Mouse (Mus musculus) midbrain, embryonic 13.5 days (tissue): ENCODE data around the gene Rps6kl1. TPM values are rescaled to one million over a fixed set of nuclear protein-coding genes. Genes with fewer than 3 reads are reported as not detected.

Source experiments
- ATAC-seq: fragments of 200-750 bp; cut with Nextera tagmentation; 2 replicates; pipeline ENCODE4 v1.8.0; 2017; ENCODE audit warnings: mild to moderate bottlenecking, moderate TSS enrichment, moderate library complexity
- H3K27ac ChIP-seq: fragments of 300-500 bp; sonication (generic); 2 replicates; pipeline ENCODE4 v1.5.1; 2015; ENCODE audit warnings: inconsistent platforms, mild to moderate bottlenecking, moderate library complexity
- H3K27me3 ChIP-seq: fragments of 300-500 bp; sonication (generic); 2 replicates; pipeline ENCODE4 v1.6.1; 2015; ENCODE audit warnings: mild to moderate bottlenecking, inconsistent platforms
- H3K36me3 ChIP-seq: fragments of 300-500 bp; sonication (generic); 2 replicates; pipeline ENCODE4 v1.6.1; 2015; ENCODE audit warnings: mild to moderate bottlenecking, inconsistent platforms
- H3K4me1 ChIP-seq: fragments of 300-500 bp; sonication (generic); replicated peaks from 2 replicates; pipeline ENCODE4 v1.6.1; 2015; ENCODE audit warnings: inconsistent platforms
- H3K4me2 ChIP-seq: fragments of 300-500 bp; sonication (generic); replicated peaks from 2 replicates; pipeline ENCODE4 v1.6.1; 2015; ENCODE audit warnings: moderate library complexity, mild to moderate bottlenecking, inconsistent platforms
- H3K4me3 ChIP-seq: fragments of 300-500 bp; sonication (generic); replicated peaks from 2 replicates; pipeline ENCODE4 v1.5.1; 2015; ENCODE audit warnings: mild to moderate bottlenecking, inconsistent platforms
- H3K9ac ChIP-seq: fragments of 300-500 bp; sonication (generic); replicated peaks from 2 replicates; pipeline ENCODE4 v1.6.1; 2015; ENCODE audit warnings: mild to moderate bottlenecking, inconsistent platforms
- H3K9me3 ChIP-seq: fragments of 300-500 bp; sonication (generic); 2 replicates; pipeline ENCODE4 v1.6.1; 2016; ENCODE audit warnings: mild to moderate bottlenecking, inconsistent platforms
- whole genome bisulfite sequencing: fragments of 180-500 bp; shearing (Covaris S2); methylation state at CpG from one replicate; pipeline ENCODE4 v1.1.7; 2015; 5-methylcytosine and 5-hydroxymethylcytosine counted together
- polyA plus RNA-seq: library from polyadenylated mRNA; unstranded; fragments of >200 nt; fragmentation: Nextera tagmentation; extraction: Ambion mirVana; gene quantifications from 2 replicates; pipeline ENCODE4 v1.2.1, GENCODE M21; 2015

Rps6kl1 gene
- polyA plus RNA-seq, 1 experiment from 2014 or later: 15.6 TPM

GRCm38 (mm10) chr12:85110698-85111592 lies 40.1 kb downstream of the Rps6kl1 start, which contains the start of the genes Prox2 and Dlst:
Gene Prox2, minus strand, starts transcription at chr12:85110759.
Gene Dlst, plus strand, starts transcription at chr12:85110833.
- H3K27me3 ChIP-seq: no peaks in the 10 kb centered on the region
- peak within 1 kb of the TSS; percentile 70 for H3K27ac ChIP-seq
- under 1% methylated on average over 76 of the region's 83 CpGs for WGBS
- peak within 1 kb of the TSS; percentile 94 for H3K9ac ChIP-seq
- peak; percentile 98 for ATAC-seq
- peaks cover 13% of the 10 kb centered on the region; the same call in 1 of the 2 replicates for H3K36me3 ChIP-seq
- no peaks in the 10 kb centered on the region for H3K9me3 ChIP-seq
- peaks cover 39% of the 10 kb centered on the region for H3K4me1 ChIP-seq
- peak within 1 kb of the TSS; percentile 100 for H3K4me3 ChIP-seq
- H3K4me2 ChIP-seq: peak within 1 kb of the TSS; percentile 91

- WGBS: 11% methylated on average over 18 of the region's 18 CpGs
- peak overlapping the region; percentile 91 for H3K4me2 ChIP-seq
- peaks cover 39% of the 10 kb centered on the region for H3K4me1 ChIP-seq
- peak overlapping the region; percentile 70 for H3K27ac ChIP-seq
- H3K9me3 ChIP-seq: no peaks in the 10 kb centered on the region
- no peak; the same call in 1 of the 2 replicates for ATAC-seq
- peak overlapping the region; percentile 100 for H3K4me3 ChIP-seq
- no peaks in the 10 kb centered on the region for H3K27me3 ChIP-seq
- H3K9ac ChIP-seq: peak overlapping the region; percentile 94
- peaks cover 12% of the 10 kb centered on the region; the same call in 1 of the 2 replicates for H3K36me3 ChIP-seq
Observed at GRCm38 (mm10) chr12:85110011-85110697, 40.9 kb downstream of the Rps6kl1 start.

- 25% methylated on average over 4 of the region's 4 CpGs for WGBS
- H3K4me1 ChIP-seq: peaks cover 39% of the 10 kb centered on the region
Observed at GRCm38 (mm10) chr12:85109426-85109825, 41.6 kb downstream of the Rps6kl1 start.

GRCm38 (mm10) chr12:85108643-85109042 lies 42.4 kb downstream of the Rps6kl1 start:
- H3K36me3 ChIP-seq: peaks cover 4% of the 10 kb centered on the region; the same call in 1 of the 2 replicates
- no peak overlapping the region for H3K4me3 ChIP-seq
- H3K4me1 ChIP-seq: peaks cover 39% of the 10 kb centered on the region
- 59% methylated on average over 3 of the region's 3 CpGs for WGBS
- ATAC-seq: no peak
- H3K9ac ChIP-seq: no peak overlapping the region
- no peaks in the 10 kb centered on the region for H3K9me3 ChIP-seq
- no peaks in the 10 kb centered on the region for H3K27me3 ChIP-seq
- no peak overlapping the region for H3K27ac ChIP-seq
- no peak overlapping the region for H3K4me2 ChIP-seq

More at GRCm38 (mm10) chr12:85109426-85109825, 41.6 kb downstream of the Rps6kl1 start:
- Histone ChIP-seq H3K36me3 (peaks cover 5% of the 10 kb centered on the region; the same call in 1 of the 2 replicates), H3K4me2 (peak overlapping the region; percentile 91; the same call in 1 of the 2 replicates), H3K9ac (no peak overlapping the region), H3K27me3 (no peaks in the 10 kb centered on the region), H3K4me3 (no peak overlapping the region), H3K27ac (no peak overlapping the region), H3K9me3 (no peaks in the 10 kb centered on the region)
- ATAC-seq: no peak

- Histone ChIP-seq H3K4me2 (0 out of 2 replicates have a peak overlapping the region, but pooled peaks have one; percentile 2), H3K4me3 (no peak overlapping the region)
Observed at GRCm38 (mm10) chr12:85106292-85106691, 44.8 kb downstream of the Rps6kl1 start.

GRCm38 (mm10) chr12:85104789-85105188 lies 46.3 kb downstream of the Rps6kl1 start:
- 90% methylated on average over 8 of the region's 8 CpGs for WGBS
- Histone ChIP-seq H3K4me1 (peaks cover 20% of the 10 kb centered on the region), H3K27ac (no peak overlapping the region), H3K36me3 (no peaks in the 10 kb centered on the region), H3K9me3 (no peaks in the 10 kb centered on the region), H3K27me3 (no peaks in the 10 kb centered on the region), H3K9ac (no peak overlapping the region), H3K4me3 (no peak overlapping the region), H3K4me2 (no peak overlapping the region)
- no peak for ATAC-seq

More at GRCm38 (mm10) chr12:85106292-85106691, 44.8 kb downstream of the Rps6kl1 start:
- Histone ChIP-seq H3K9ac (no peak overlapping the region), H3K27ac (no peak overlapping the region), H3K4me1 (peaks cover 15% of the 10 kb centered on the region), H3K36me3 (no peaks in the 10 kb centered on the region), H3K27me3 (no peaks in the 10 kb centered on the region), H3K9me3 (no peaks in the 10 kb centered on the region)
- 4% methylated on average over 8 of the region's 8 CpGs for WGBS
- ATAC-seq: no peak

GRCm38 (mm10) chr12:85103096-85103495 lies 48.0 kb downstream of the Rps6kl1 start:
- H3K27me3 ChIP-seq: no peaks in the 10 kb centered on the region
- peaks cover 14% of the 10 kb centered on the region for H3K4me1 ChIP-seq
- no peak overlapping the region for H3K27ac ChIP-seq
- no peaks in the 10 kb centered on the region for H3K36me3 ChIP-seq
- H3K4me3 ChIP-seq: no peak overlapping the region
- no peak overlapping the region for H3K4me2 ChIP-seq
- no peak for ATAC-seq
- no peaks in the 10 kb centered on the region for H3K9me3 ChIP-seq
- no peak overlapping the region for H3K9ac ChIP-seq
- WGBS: 81% methylated on average over 8 of the region's 8 CpGs

- WGBS: 79% methylated on average over 5 of the region's 5 CpGs
- Histone ChIP-seq H3K4me2 (no peak overlapping the region), H3K27me3 (no peaks in the 10 kb centered on the region), H3K9ac (no peak overlapping the region), H3K9me3 (no peaks in the 10 kb centered on the region), H3K4me3 (no peak overlapping the region), H3K27ac (no peak overlapping the region), H3K4me1 (peaks cover 14% of the 10 kb centered on the region), H3K36me3 (no peaks in the 10 kb centered on the region)
- ATAC-seq: no peak
Observed at GRCm38 (mm10) chr12:85101521-85102106, 49.5 kb downstream of the Rps6kl1 start.

GRCm38 (mm10) chr12:85101001-85101400 lies 50.1 kb downstream of the Rps6kl1 start:
- no peaks in the 10 kb centered on the region for H3K36me3 ChIP-seq
- peaks cover 9% of the 10 kb centered on the region for H3K4me1 ChIP-seq
- 0 out of 2 replicates have a peak, but pooled peaks have one; percentile 45 for ATAC-seq
- H3K4me3 ChIP-seq: no peak overlapping the region
- H3K9me3 ChIP-seq: no peaks in the 10 kb centered on the region
- H3K9ac ChIP-seq: no peak overlapping the region
- peak overlapping the region; percentile 26; the same call in 1 of the 2 replicates for H3K4me2 ChIP-seq
- 0 out of 2 replicates have a peak overlapping the region, but pooled peaks have one; percentile 21 for H3K27ac ChIP-seq
- no peaks in the 10 kb centered on the region for H3K27me3 ChIP-seq
- 27% methylated on average over 14 of the region's 14 CpGs for WGBS

GRCm38 (mm10) chr12:85095859-85096258 lies 55.2 kb downstream of the Rps6kl1 start:
- Histone ChIP-seq H3K4me2 (no peak overlapping the region), H3K9me3 (no peaks in the 10 kb centered on the region), H3K27ac (no peak overlapping the region), H3K4me1 (peaks cover 19% of the 10 kb centered on the region), H3K4me3 (no peak overlapping the region), H3K27me3 (no peaks in the 10 kb centered on the region), H3K36me3 (no peaks in the 10 kb centered on the region), H3K9ac (no peak overlapping the region)
- WGBS: 90% methylated on average over 7 of the region's 7 CpGs
- no peak for ATAC-seq

GRCm38 (mm10) chr12:85095146-85095545 lies 55.9 kb downstream of the Rps6kl1 start:
- H3K9ac ChIP-seq: no peak overlapping the region
- H3K36me3 ChIP-seq: peaks cover 3% of the 10 kb centered on the region; the same call in 1 of the 2 replicates
- no peak for ATAC-seq
- H3K4me3 ChIP-seq: no peak overlapping the region
- no peaks in the 10 kb centered on the region for H3K27me3 ChIP-seq
- WGBS: 89% methylated on average over 11 of the region's 11 CpGs
- H3K4me1 ChIP-seq: peaks cover 14% of the 10 kb centered on the region
- H3K4me2 ChIP-seq: no peak overlapping the region
- H3K27ac ChIP-seq: no peak overlapping the region
- no peaks in the 10 kb centered on the region for H3K9me3 ChIP-seq
